Mouse (Mus musculus) brown adipose tissue, adult 24 weeks (tissue): ENCODE measurements around the gene Nadk. TPM values are rescaled to one million over a fixed set of nuclear protein-coding genes. Genes with fewer than 3 reads are reported as not detected.

ENCODE experiments used
- H3K27ac ChIP-seq: fragments of 200-500 bp; replicated peaks from 2 replicates; pipeline ENCODE4 v1.5.1; 2012; ENCODE audit warnings: low read depth, mild to moderate bottlenecking, low read length
- H3K4me1 ChIP-seq: fragments of 200-500 bp; 2 replicates; pipeline ENCODE4 v1.6.1; 2012; ENCODE audit warnings: low read length, mixed read lengths; ENCODE audit not compliant: control insufficient read depth, insufficient read depth, insufficient read length
- H3K4me3 ChIP-seq: fragments of 200-500 bp; 2 replicates; pipeline ENCODE4 v1.5.1; 2012; ENCODE audit warnings: low read depth, mild to moderate bottlenecking, low read length, moderate library complexity; ENCODE audit not compliant: insufficient read depth
- polyA plus RNA-seq: library from polyadenylated mRNA; stranded (reverse); fragments of >200 nt; gene quantifications from 2 replicates; pipeline ENCODE4 v1.2.4, GENCODE M21; 2012; ENCODE audit not compliant: missing spikeins, insufficient read depth, insufficient read length

The Nadk gene
- polyA plus RNA-seq, 1 experiment: 155 TPM

- Histone ChIP-seq H3K27ac (no peak overlapping the region), H3K4me1 (no peaks in the 10 kb centered on the region), H3K4me3 (no peak overlapping the region)
Observed at GRCm38 (mm10) chr4:155603801-155604200, 41.6 kb downstream of the Nadk start.

- no peak overlapping the region for H3K4me3 ChIP-seq
- H3K27ac ChIP-seq: no peak overlapping the region
- no peaks in the 10 kb centered on the region for H3K4me1 ChIP-seq
Observed at GRCm38 (mm10) chr4:155605132-155605531, 43.0 kb downstream of the Nadk start.

DNA sequence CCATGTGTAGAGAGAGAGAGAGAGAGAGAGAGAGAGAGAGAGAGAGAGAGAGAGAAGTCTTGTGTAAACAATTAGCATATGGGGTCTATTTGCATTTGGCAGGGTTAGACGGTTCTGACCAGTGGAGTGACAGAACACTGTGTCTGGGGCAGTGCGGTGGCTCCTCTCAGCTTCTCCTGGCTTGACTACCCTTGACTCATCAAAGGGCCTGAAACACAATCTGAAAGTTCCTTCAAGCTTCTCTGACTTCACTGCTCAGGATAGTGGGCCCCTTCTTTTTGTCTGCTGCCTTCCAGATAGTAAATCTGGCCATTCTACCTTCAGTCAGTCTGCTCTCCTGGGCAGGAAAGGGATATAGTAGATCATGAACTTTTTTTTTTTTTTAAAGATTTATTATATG lies 44.6 kb downstream of the Nadk start:
- no peaks in the 10 kb centered on the region for H3K4me1 ChIP-seq
- no peak overlapping the region for H3K4me3 ChIP-seq
- H3K27ac ChIP-seq: no peak overlapping the region

- Histone ChIP-seq H3K4me1 (no peaks in the 10 kb centered on the region), H3K27ac (no peak overlapping the region), H3K4me3 (no peak overlapping the region)
Observed at GRCm38 (mm10) chr4:155611860-155612259, 49.7 kb downstream of the Nadk start.

GRCm38 (mm10) chr4:155613264-155613663 lies 51.1 kb downstream of the Nadk start:
- Histone ChIP-seq H3K4me3 (no peak overlapping the region), H3K27ac (no peak overlapping the region), H3K4me1 (no peaks in the 10 kb centered on the region)

- H3K4me3 ChIP-seq: no peak overlapping the region
- H3K27ac ChIP-seq: no peak overlapping the region
- no peaks in the 10 kb centered on the region for H3K4me1 ChIP-seq
Observed at GRCm38 (mm10) chr4:155618321-155618720, 56.1 kb downstream of the Nadk start.

GRCm38 (mm10) chr4:155624338-155625291 lies 62.4 kb downstream of the Nadk start, which contains the start of gene Cdk11b:
Gene Cdk11b, plus strand, starts transcription at chr4:155624854.
- H3K4me1 ChIP-seq: no peaks in the 10 kb centered on the region
- peak within 1 kb of the TSS; percentile 91 for H3K4me3 ChIP-seq

DNA sequence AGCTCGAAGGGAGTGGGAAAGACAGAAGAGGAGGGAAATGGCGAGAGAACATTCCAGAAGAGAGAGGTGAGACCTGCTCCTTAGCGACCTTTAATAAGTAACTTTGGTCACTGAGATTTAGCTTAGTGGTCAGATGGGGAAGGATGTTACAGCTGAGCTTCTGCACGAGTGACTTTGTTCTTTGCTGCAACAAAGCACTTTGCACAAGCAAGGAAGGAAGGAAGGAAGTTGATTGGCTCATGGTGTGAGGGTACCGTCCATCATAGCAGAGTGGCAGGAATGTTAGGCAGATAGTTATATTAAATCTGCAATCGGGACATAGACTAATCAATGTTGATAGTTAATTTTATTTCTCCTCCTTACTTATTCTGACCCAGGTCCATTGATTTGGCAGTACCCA lies 68.1 kb downstream of the Nadk start:
- H3K4me3 ChIP-seq: no peak overlapping the region
- no peaks in the 10 kb centered on the region for H3K4me1 ChIP-seq
- H3K27ac ChIP-seq: no peak overlapping the region

More at GRCm38 (mm10) chr4:155624338-155625291, 62.4 kb downstream of the Nadk start, which contains the start of gene Cdk11b:
- H3K27ac ChIP-seq: peak within 1 kb of the TSS; percentile 88

- H3K4me1 ChIP-seq: no peaks in the 10 kb centered on the region
- no peak overlapping the region for H3K27ac ChIP-seq
- no peak overlapping the region for H3K4me3 ChIP-seq
Observed at GRCm38 (mm10) chr4:155635766-155636499, 73.8 kb downstream of the Nadk start.

Other genes with a start within 250 kb of the Nadk start
- gene Prkcz, start 201.0 kb upstream of the Nadk start, polyA plus RNA-seq: not detected in 2 replicates
- gene Gabrd, start 164.3 kb upstream of the Nadk start, polyA plus RNA-seq: not detected in 2 replicates
- gene Cfap74, start 153.2 kb upstream of the Nadk start, polyA plus RNA-seq: not detected in 2 replicates
- 1.1 and 3.7 TPM in 2 replicates for gene Tmem52, start 93.3 kb upstream of the Nadk start, polyA plus RNA-seq
- 193 and 220 TPM in 2 replicates for gene Gnb1, start 71.0 kb upstream of the Nadk start, polyA plus RNA-seq
- 7.0 and 9.4 TPM in 2 replicates for gene Slc35e2, start 39.0 kb downstream of the Nadk start, polyA plus RNA-seq
- gene Cdk11b, start 62.5 kb downstream of the Nadk start, polyA plus RNA-seq: 32.4 and 37.9 TPM in 2 replicates
- gene Gm10563, start 83.0 kb downstream of the Nadk start, polyA plus RNA-seq: not detected in 2 replicates
- gene Mmp23, start 91.0 kb downstream of the Nadk start, polyA plus RNA-seq: 3.3 and 5.5 TPM in 2 replicates
- 9.7 and 29.1 TPM in 2 replicates for gene Mib2, start 106.8 kb downstream of the Nadk start, polyA plus RNA-seq
- 2.4 and 3.5 TPM in 2 replicates for gene Fndc10, start 132.0 kb downstream of the Nadk start, polyA plus RNA-seq
- 61.2 and 80.5 TPM in 2 replicates for gene Ssu72, start 142.4 kb downstream of the Nadk start, polyA plus RNA-seq
- gene Tmem240, start 172.4 kb downstream of the Nadk start, polyA plus RNA-seq: 0.46 TPM in 1 of 2 replicates, not detected in the other
- gene Atad3a, start 198.7 kb downstream of the Nadk start, polyA plus RNA-seq: 57.0 and 74.0 TPM in 2 replicates
- 2.3 and 3.9 TPM in 2 replicates for gene Vwa1, start 212.3 kb downstream of the Nadk start, polyA plus RNA-seq
- 0.42 and 0.67 TPM in 2 replicates for gene Tmem88b, start 223.5 kb downstream of the Nadk start, polyA plus RNA-seq
- not detected in 2 replicates for gene Ankrd65, start 228.1 kb downstream of the Nadk start, polyA plus RNA-seq
- gene Mrpl20, start 240.5 kb downstream of the Nadk start, polyA plus RNA-seq: 367 and 416 TPM in 2 replicates